Mouse (Mus musculus) monocyte, adult 5-6 weeks (primary cell): ENCODE data around the gene Kat8. TPM values are rescaled to one million over a fixed set of nuclear protein-coding genes. Genes with fewer than 3 reads are reported as not detected.

Experiments
- ATAC-seq: fragments of 153-309, 156-312 bp; replicated peaks from 2 replicates; pipeline ENCODE4 v1.8.0; 2017; ENCODE audit warnings: mild to moderate bottlenecking; ENCODE audit not compliant: low TSS enrichment, insufficient number of reproducible peaks, severe bottlenecking, poor library complexity, low FRiP score
- total RNA-seq: library from RNA; stranded (forward); fragments of 200-1000, 200-491, 200-594 nt; gene quantifications from 3 replicates; pipeline ENCODE4 v1.2.3, GENCODE M21; 2017

The Kat8 gene
- total RNA-seq, 1 experiment from 2014 or later = 55.2 TPM

DNA sequence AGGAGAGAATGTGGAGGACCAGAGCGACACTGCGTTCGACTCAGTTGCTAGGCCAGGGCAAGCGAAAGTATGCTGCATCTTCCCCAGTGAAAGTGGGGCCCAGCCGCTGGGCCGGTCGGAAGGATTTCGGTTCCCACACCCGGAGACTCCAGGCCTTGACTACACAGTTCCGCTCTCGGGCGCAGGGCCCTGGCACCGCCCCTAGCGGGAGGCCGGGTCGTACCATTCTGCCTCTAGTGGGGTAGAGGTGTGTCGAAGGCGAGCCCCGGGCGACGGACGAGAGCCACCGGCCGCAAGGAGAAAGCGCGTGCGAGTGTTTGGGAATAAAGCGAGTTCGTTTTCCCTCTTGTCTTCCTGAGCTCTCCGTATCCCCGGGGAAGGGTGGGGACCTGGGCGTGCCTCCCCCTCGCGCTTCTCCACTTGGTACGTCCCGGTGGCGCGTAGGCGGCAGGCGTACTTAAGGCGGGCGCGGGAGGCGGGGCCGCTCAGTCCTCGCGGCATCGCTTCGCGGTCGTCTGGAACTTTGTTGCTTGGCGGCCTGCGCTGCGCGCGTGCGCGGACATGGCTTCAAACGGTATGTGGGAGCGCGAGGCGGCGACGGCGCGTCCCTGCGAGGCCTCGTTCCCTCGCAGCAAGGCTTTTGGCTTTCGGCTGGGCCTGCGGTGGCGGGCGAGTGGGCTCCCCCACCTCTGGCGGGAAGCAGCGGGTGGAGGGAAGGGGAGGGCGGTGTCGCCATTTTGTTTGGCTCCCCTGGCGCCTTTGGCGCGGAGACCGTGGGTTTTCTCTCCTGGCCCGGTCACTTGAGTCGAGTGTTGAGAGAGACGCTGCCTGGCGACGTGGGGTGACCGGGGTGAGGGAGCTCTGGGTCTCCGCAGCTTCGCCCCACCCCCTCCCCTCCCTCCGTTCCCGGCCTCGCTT lies 54.9 kb downstream of the Kat8 start, which contains the start of gene Fus:
TSS of gene Fus (plus strand) at position 454 of the 918 bp plus-strand sequence.
- peak; percentile 94 for ATAC-seq

DNA sequence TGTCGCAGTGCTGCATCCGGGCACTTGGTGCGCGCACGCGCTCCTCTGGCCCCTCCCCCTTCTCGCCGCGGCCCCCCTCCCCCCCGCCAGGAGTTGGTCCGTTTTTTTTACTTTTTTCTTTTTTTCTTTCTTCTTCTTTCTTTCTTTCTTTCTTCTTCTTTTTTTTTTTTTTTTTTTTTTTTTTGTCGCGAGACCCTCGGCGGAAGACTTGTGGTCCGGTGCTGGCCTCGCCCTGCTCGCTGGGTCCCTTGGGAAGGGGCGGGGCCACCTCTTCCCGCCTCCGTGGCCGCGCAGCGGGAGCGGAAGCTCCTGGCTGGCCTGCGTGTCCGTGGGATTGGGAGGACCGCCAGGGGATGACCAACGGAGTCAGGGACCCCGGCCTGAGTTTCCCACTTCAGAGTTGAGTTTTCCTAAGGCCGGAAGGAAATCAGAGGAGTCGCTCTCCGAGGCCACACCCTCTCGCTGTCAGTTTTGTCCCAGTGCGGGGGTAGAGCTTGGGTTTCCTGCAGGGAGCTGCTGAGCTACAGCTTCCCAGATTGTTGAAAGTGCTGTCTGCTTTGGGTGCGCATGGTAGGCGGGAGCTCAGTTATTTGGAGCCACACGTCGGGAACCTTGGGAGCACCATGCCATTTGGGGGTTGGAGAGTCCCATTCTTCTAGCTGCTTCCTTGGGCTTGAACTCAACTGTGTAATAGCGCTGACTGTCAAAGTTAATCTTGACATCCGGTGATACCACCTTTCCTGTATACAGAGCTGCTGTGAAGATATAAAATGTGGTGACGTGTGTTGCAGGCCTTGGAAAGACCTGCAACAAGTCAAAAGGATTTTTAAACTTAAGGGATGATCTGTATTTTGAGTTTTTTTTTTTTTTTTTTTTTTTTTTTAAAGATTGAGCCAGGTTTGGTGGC lies 55.9 kb downstream of the Kat8 start:
- no peak; the same call in none of the 2 replicates for ATAC-seq

DNA sequence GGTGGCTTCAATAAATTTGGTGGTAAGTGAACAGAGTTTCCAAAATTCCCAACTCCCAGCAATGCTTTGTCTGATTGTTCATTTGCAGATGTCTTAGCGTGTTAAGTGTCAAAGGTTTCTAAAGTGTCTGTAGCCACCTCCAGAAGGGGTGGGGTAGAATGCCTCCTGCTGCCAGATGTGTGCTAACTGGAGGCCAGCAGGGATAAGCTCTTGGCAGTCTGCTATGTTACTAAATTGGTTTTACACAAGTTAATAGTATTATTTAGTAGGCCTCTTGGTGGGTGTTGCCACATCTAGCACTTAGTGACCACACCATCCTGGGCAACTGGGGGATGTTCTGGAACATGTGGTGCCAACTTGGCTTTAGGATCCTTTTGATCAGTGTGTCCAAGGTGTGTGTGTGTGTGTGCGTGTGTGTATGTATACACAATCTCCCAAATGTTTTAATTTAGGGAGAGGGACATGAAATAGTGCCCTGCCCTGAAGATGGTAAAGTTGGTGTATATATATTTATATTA lies 62.2 kb downstream of the Kat8 start:
- ATAC-seq = no peak

Other genes starting within 250 kb of the Kat8 start
- 22.5 to 27.9 TPM (median 23.5 TPM) in 3 replicates for gene Bcl7c, start 203.6 kb upstream of the Kat8 start, total RNA-seq
- gene Ctf1, start 199.8 kb upstream of the Kat8 start, total RNA-seq = not detected in 3 replicates
- gene Ctf2, start 180.3 kb upstream of the Kat8 start, total RNA-seq = 0.64 to 0.76 TPM in 2 of 3 replicates, not detected in the other
- 2.1 to 8.5 TPM (median 3.1 TPM) in 3 replicates for gene Fbxl19, start 168.0 kb upstream of the Kat8 start, total RNA-seq
- gene Orai3, start 142.7 kb upstream of the Kat8 start, total RNA-seq = 31.9 to 44.5 TPM (median 35.2 TPM) in 3 replicates
- gene Setd1a, start 135.8 kb upstream of the Kat8 start, total RNA-seq = 5.2 to 14.9 TPM (median 7.7 TPM) in 3 replicates
- gene Gm49388, start 126.9 kb upstream of the Kat8 start, total RNA-seq = 0.87 to 3.2 TPM (median 2.2 TPM) in 3 replicates
- 8.6 to 11.1 TPM (median 9.4 TPM) in 3 replicates for gene Hsd3b7, start 111.9 kb upstream of the Kat8 start, total RNA-seq
- gene Stx4a, start 88.2 kb upstream of the Kat8 start, total RNA-seq = 98.1 to 120 TPM (median 102 TPM) in 3 replicates
- gene Stx1b, start 88.0 kb upstream of the Kat8 start, total RNA-seq = 0.11 TPM in 1 of 3 replicates, not detected in the others
- 49.9 to 74.6 TPM (median 50.8 TPM) in 3 replicates for gene Zfp646, start 36.3 kb upstream of the Kat8 start, total RNA-seq
- 1.6 to 7.1 TPM (median 6.4 TPM) in 3 replicates for gene Zfp668, start 35.7 kb upstream of the Kat8 start, total RNA-seq
- gene Prss53, start 21.5 kb upstream of the Kat8 start, total RNA-seq = 0.75 TPM in 1 of 3 replicates, not detected in the others
- not detected in 3 replicates for gene Gm21974, start 17.1 kb upstream of the Kat8 start, total RNA-seq
- 1.4 to 3.6 TPM (median 2.3 TPM) in 3 replicates for gene Vkorc1, start 16.9 kb upstream of the Kat8 start, total RNA-seq
- 10.0 to 27.5 TPM (median 12.5 TPM) in 3 replicates for gene Bckdk, start 8.4 kb upstream of the Kat8 start, total RNA-seq
- gene Prss8, start 17.6 kb downstream of the Kat8 start, total RNA-seq = not detected in 3 replicates
- gene Prss36, start 34.2 kb downstream of the Kat8 start, total RNA-seq = 1.1 TPM in 2 of 3 replicates, not detected in the other
- 85.2 to 172 TPM (median 110 TPM) in 3 replicates for gene Fus, start 54.9 kb downstream of the Kat8 start, total RNA-seq
- gene Pycard, start 81.4 kb downstream of the Kat8 start, total RNA-seq = 65.7 to 90.8 TPM (median 79.5 TPM) in 3 replicates
- 0.68 TPM in 1 of 3 replicates, not detected in the others for gene Trim72, start 91.4 kb downstream of the Kat8 start, total RNA-seq
- gene Itgam, start 150.1 kb downstream of the Kat8 start, total RNA-seq = 419 to 520 TPM (median 447 TPM) in 3 replicates
- gene Gm49368, start 150.2 kb downstream of the Kat8 start, total RNA-seq = 33.7 to 34.7 TPM in 2 of 3 replicates, not detected in the other
- gene Itgax, start 217.0 kb downstream of the Kat8 start, total RNA-seq = 189 to 316 TPM (median 230 TPM) in 3 replicates
- gene Itgad, start 241.9 kb downstream of the Kat8 start, total RNA-seq = 2.1 to 7.5 TPM (median 5.6 TPM) in 3 replicates